Mouse (Mus musculus): ENCODE measurements at regions not wholly inside any gene's neighbourhood (a gene's known extent, or its start where the extent isn't known, plus 50 kb on each side); places are given as distances from the start of the nearest gene placed in this dataset.

GRCm38 (mm10) chr1:121092870-121093269 is 239.5 kb downstream of the Insig2 start:
- ATAC-seq = no peak
- no peak for TF ChIP-seq CTCF (IDR thresholded peaks at IDR 0.05)
- H3K27me3 ChIP-seq = peaks cover 49% of the 10 kb centered on the region
- ChIA-PET CTCF (no interaction called here), POLR2A (no interaction called here)
- in situ Hi-C loops (cut with MboI; ENCODE audit: low pct_unique_long_range_greater_than_20kb) = no loop called here
- DNase-seq (ENCODE audit: low read depth, low spot score) = no peak

GRCm38 (mm10) chr1:121096551-121097550 is 235.5 kb downstream of the Insig2 start:
- ChIA-PET POLR2A (interaction anchor here (0.7 kb wide), 1 partner anchor 549 kb away, joined by 3 read pairs; no protein-coding TSS in a partner anchor), CTCF (interaction anchor here (1.1 kb wide), 1 partner anchor 29 kb away, joined by 3 read pairs; no protein-coding TSS in a partner anchor)
- H3K27me3 ChIP-seq = peaks cover 52% of the 10 kb centered on the region
- DNase-seq (ENCODE audit: low read depth, low spot score) (no peak), ATAC-seq (no peak)
- TF ChIP-seq CTCF (IDR thresholded peaks at IDR 0.05) = no peak
- in situ Hi-C loops (cut with MboI; ENCODE audit: low pct_unique_long_range_greater_than_20kb) = no loop called here

GRCm38 (mm10) chr1:121111776-121112344 is 220.5 kb downstream of the Insig2 start:
- H3K27me3 ChIP-seq = peaks cover 8% of the 10 kb centered on the region
- DNase-seq (ENCODE audit: low read depth, low spot score) = no peak
- in situ Hi-C loops (cut with MboI; ENCODE audit: low pct_unique_long_range_greater_than_20kb) = no loop called here
- no peak for TF ChIP-seq CTCF (IDR thresholded peaks at IDR 0.05)
- POLR2A ChIA-PET = no interaction called here
- no peak for ATAC-seq
- CTCF ChIA-PET = no interaction called here

GRCm38 (mm10) chr1:121112464-121112863 is 219.9 kb downstream of the Insig2 start:
- POLR2A ChIA-PET = no interaction called here
- in situ Hi-C loops (cut with MboI; ENCODE audit: low pct_unique_long_range_greater_than_20kb) = no loop called here
- peaks cover 8% of the 10 kb centered on the region for H3K27me3 ChIP-seq
- ATAC-seq (no peak), DNase-seq (ENCODE audit: low read depth, low spot score) (no peak)
- TF ChIP-seq CTCF (IDR thresholded peaks at IDR 0.05) = no peak
- CTCF ChIA-PET = no interaction called here

DNA sequence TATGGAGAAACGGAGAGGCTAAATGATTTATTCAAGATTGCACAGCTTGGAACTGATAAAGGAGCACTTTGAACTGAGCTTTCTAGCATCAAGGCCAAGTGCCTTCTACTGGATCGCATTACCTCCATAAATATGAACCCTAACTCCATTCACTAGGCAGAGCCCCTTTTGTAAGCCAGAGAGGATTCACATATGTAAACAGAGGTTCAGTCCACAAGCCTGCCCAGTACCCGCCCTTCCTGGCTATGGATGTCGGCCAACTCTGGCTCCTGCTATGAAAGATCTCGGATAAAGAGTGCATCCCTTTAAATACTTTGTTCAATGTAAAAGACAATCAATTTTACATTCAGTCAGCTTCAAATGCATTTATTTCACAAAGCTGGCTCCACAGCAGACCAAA is 215.8 kb downstream of the Insig2 start:
- peaks cover 13% of the 10 kb centered on the region for H3K27me3 ChIP-seq
- POLR2A ChIA-PET = no interaction called here
- ATAC-seq = no peak
- no peak for DNase-seq (ENCODE audit: low read depth, low spot score)
- no peak for TF ChIP-seq CTCF (IDR thresholded peaks at IDR 0.05)
- CTCF ChIA-PET = no interaction called here
- in situ Hi-C loops (cut with MboI; ENCODE audit: low pct_unique_long_range_greater_than_20kb) = no loop called here

DNA sequence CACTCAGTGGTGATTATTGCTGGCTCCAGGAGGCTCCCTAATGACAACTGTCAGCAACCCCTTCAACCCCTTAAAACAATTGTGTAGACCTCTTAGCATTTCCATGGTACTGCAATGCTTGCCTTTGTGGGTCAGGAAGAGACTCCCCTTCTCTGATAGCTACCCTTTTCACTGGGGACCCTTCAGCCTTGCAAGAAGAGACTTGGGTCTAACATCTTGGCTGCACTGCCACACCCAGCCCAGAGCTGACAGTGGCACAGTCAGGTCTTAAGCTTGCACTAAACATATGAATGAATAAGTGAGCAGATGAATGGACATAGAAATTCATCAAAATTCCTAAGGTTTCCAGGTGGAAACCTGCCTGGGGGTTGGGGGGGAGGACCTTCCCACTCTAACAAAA is 209.0 kb downstream of the Insig2 start:
- TF ChIP-seq CTCF (IDR thresholded peaks at IDR 0.05) = no peak
- DNase-seq (ENCODE audit: low read depth, low spot score) (no peak), ATAC-seq (no peak)
- in situ Hi-C loops (cut with MboI; ENCODE audit: low pct_unique_long_range_greater_than_20kb) = no loop called here
- H3K27me3 ChIP-seq = peaks cover 21% of the 10 kb centered on the region
- ChIA-PET CTCF (no interaction called here), POLR2A (no interaction called here)

- TF ChIP-seq CTCF (IDR thresholded peaks at IDR 0.05) = no peak
- CTCF ChIA-PET = no interaction called here
- in situ Hi-C loops (cut with MboI; ENCODE audit: low pct_unique_long_range_greater_than_20kb) = no loop called here
- H3K27me3 ChIP-seq = peaks cover 7% of the 10 kb centered on the region
- POLR2A ChIA-PET = no interaction called here
- ATAC-seq (no peak), DNase-seq (ENCODE audit: low read depth, low spot score) (no peak)
Observed at GRCm38 (mm10) chr1:121136284-121136683, 196.1 kb downstream of the Insig2 start.

- POLR2A ChIA-PET = no interaction called here
- in situ Hi-C loops (cut with MboI; ENCODE audit: low pct_unique_long_range_greater_than_20kb) = no loop called here
- no peak for ATAC-seq
- no peak for DNase-seq (ENCODE audit: low read depth, low spot score)
- peaks cover 7% of the 10 kb centered on the region for H3K27me3 ChIP-seq
- CTCF ChIA-PET = no interaction called here
- TF ChIP-seq CTCF (IDR thresholded peaks at IDR 0.05) = no peak
Observed at GRCm38 (mm10) chr1:121136846-121137245, 195.5 kb downstream of the Insig2 start.

DNA sequence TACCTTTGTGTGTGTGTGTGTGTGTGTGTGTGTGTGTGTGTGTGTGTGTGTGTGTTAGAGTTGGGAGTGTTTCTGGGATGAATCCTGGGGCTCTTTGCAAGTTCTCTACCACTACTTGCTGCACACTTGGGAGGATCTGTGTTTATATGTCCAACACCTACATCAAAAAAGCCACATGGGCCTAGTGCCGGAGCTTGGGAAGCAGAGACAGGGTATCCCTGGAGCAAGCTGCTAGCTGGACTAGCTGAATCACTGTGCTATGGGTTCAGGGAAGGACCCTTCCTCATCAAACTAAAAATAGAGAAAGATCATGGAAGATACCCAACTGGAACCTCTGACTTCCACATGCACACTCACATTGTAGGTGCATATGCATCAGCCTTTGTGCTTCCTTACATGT is 187.4 kb downstream of the Insig2 start:
- ChIA-PET CTCF (no interaction called here), POLR2A (interaction anchor here (0.6 kb wide), 1 partner anchor 9 kb away, joined by 3 read pairs; no protein-coding TSS in a partner anchor)
- ATAC-seq (no peak), DNase-seq (ENCODE audit: low read depth, low spot score) (no peak)
- peaks cover 8% of the 10 kb centered on the region for H3K27me3 ChIP-seq
- in situ Hi-C loops (cut with MboI; ENCODE audit: low pct_unique_long_range_greater_than_20kb) = no loop called here
- no peak for TF ChIP-seq CTCF (IDR thresholded peaks at IDR 0.05)

DNA sequence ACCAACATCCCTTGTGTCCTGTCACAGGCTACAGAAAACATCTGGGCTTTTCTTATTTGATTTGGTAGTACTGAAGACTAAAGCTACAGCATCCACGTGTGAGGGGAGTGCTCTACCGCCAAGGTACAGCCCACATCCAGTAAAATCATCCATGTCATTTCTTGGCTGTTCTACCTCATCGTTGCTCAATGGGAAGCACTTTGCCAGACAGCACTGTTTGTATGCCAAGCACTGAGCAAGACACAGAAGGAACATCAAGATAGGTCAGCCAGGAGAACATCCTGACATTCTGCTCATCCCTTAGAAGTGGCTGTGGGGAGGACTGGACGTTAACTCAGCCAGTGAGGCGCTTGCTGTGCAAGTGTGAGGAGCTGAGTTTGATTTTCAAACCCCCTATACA is 178.9 kb downstream of the Insig2 start:
- in situ Hi-C loops (cut with MboI; ENCODE audit: low pct_unique_long_range_greater_than_20kb) = no loop called here
- ChIA-PET CTCF (no interaction called here), POLR2A (no interaction called here)

GRCm38 (mm10) chr1:121154616-121155015 is 177.8 kb downstream of the Insig2 start:
- no peak for ATAC-seq
- DNase-seq (ENCODE audit: low read depth, low spot score) = no peak
- CTCF ChIA-PET = no interaction called here
- H3K27me3 ChIP-seq = peaks cover 6% of the 10 kb centered on the region
- in situ Hi-C loops (cut with MboI; ENCODE audit: low pct_unique_long_range_greater_than_20kb) = no loop called here
- POLR2A ChIA-PET = no interaction called here
- TF ChIP-seq CTCF (IDR thresholded peaks at IDR 0.05) = no peak

More for the DNA sequence above, 178.9 kb downstream of the Insig2 start:
- DNase-seq (ENCODE audit: low read depth, low spot score) (no peak), ATAC-seq (no peak)
- TF ChIP-seq CTCF (IDR thresholded peaks at IDR 0.05) = no peak
- H3K27me3 ChIP-seq = peaks cover 6% of the 10 kb centered on the region
